Mouse (Mus musculus): ENCODE measurements at regions not wholly inside any gene's neighbourhood (a gene's known extent, or its start where the extent isn't known, plus 50 kb on each side); places are given as distances from the start of the nearest gene placed in this dataset.

DNA sequence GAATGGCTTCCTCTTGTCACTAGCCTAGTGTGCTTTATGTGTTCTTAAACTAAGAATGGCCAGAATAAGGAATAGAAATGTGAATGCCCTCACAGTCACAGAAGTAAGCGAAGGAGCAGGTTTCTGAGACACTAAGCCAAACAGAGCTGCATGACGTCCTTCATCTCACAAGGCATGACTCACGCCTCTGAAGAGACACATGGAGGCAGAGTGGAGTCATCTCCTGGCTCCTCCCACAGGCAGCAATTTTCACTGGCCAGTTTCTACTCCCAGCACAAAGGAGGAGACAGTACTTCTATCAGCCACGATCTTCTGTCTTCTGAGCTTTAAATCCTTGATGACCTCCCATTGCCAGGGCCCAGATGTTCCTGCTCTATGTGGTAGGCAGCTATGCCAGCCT, 291.3 kb upstream of the Rnf32 start:
- Histone ChIP-seq H3K4me3 (ENCODE audit: control insufficient read depth in 1 of 2, insufficient read depth in 1 of 2, low read depth in 2 of 2, low read length in 2 of 2) (no peak overlapping the region), H3K36me3 (ENCODE audit: control insufficient read depth in 1 of 2, insufficient read depth in 2 of 2, low read length in 2 of 2) (no peaks in the 10 kb centered on the region), H3K4me1 (ENCODE audit: control insufficient read depth in 1 of 2, insufficient read depth in 2 of 2, low read length in 2 of 2) (no peaks in the 10 kb centered on the region), H3K27ac (ENCODE audit: control insufficient read depth, low read depth, low read length) (no peak overlapping the region), H3K9ac (ENCODE audit: control insufficient read depth, low read depth, low read length, poor library complexity, severe bottlenecking) (no peak overlapping the region), H3K79me2 (ENCODE audit: control insufficient read depth, insufficient read depth, low read length, poor library complexity) (no peaks in the 10 kb centered on the region), H3K9me3 (replicated peaks; ENCODE audit: insufficient read depth, low read length) (no peaks in the 10 kb centered on the region), H3K27me3 (ENCODE audit: control insufficient read depth in 1 of 2, insufficient read depth in 2 of 2, low read length in 2 of 2) (no peaks in the 10 kb centered on the region; a peak in 1 of 4 replicates)
- DNase-seq (ENCODE audit: low read depth, low spot score), result no peak
- TF ChIP-seq NELFE (IDR thresholded peaks at IDR 0.05; ENCODE audit: low read depth, low read length) (no peak), POLR2AphosphoS2 (IDR thresholded peaks at IDR 0.05; ENCODE audit: low read length) (no peak), MYC (IDR thresholded peaks at IDR 0.05; ENCODE audit: low read depth, low read length) (no peak), USF1 (IDR thresholded peaks at IDR 0.05; ENCODE audit: low read depth, low read length) (no peak), CHD2 (IDR thresholded peaks at IDR 0.05; ENCODE audit: low read length) (no peak), ELF1 (IDR thresholded peaks at IDR 0.05; ENCODE audit: low read depth, low read length) (no peak)

DNA sequence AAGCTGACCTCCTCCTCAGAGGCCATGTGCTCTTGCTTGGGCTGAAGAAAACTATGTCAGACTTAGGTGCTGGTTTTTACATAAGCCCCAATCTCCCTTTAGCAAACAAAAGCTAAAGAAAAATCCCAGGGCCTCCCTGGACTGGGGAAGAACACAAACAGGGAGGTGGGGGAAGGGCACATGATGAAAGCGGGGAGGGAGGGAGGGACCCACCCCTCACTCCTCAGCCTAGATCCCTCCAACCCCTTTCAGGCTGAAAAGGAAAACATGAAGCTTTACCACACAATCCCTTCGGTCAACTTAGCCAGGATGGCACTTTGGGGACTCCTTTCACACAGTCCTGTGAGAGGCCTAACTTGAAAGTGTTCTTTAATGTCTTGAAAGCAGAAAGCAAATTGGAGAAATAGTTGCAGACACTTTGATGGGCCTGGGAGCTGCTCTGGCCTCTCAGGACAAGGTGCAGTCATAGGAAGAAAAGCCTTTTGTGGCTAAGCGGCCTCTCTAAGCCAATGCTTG, 291.9 kb upstream of the Rnf32 start:
- no peaks in the 10 kb centered on the region for H3K36me3 ChIP-seq (ENCODE audit: control insufficient read depth in 1 of 2, insufficient read depth in 2 of 2, low read length in 2 of 2)
- TF ChIP-seq GATA1 (IDR thresholded peaks at IDR 0.05; ENCODE audit: low read depth, low read length) (no peak), ZC3H11A (IDR thresholded peaks at IDR 0.05; ENCODE audit: low read depth, low read length) (no peak), HCFC1 (IDR thresholded peaks at IDR 0.05; ENCODE audit: low read depth, low read length) (no peak), RAD21 (IDR thresholded peaks at IDR 0.05; ENCODE audit: low read depth, low read length) (no peak), NELFE (IDR thresholded peaks at IDR 0.05; ENCODE audit: low read depth, low read length) (no peak), MYB (IDR thresholded peaks at IDR 0.05; ENCODE audit: low read depth, low read length) (no peak)
- no peak overlapping the region for H3K4me3 ChIP-seq (ENCODE audit: control insufficient read depth in 1 of 2, insufficient read depth in 1 of 2, low read depth in 2 of 2, low read length in 2 of 2)
- no peaks in the 10 kb centered on the region for H3K9me3 ChIP-seq (replicated peaks; ENCODE audit: insufficient read depth, low read length)
- H3K9ac ChIP-seq (ENCODE audit: control insufficient read depth, low read depth, low read length, poor library complexity, severe bottlenecking), result no peak overlapping the region
- no peak for DNase-seq (ENCODE audit: low read depth, low spot score)
- no peaks in the 10 kb centered on the region for H3K4me1 ChIP-seq (ENCODE audit: control insufficient read depth in 1 of 2, insufficient read depth in 2 of 2, low read length in 2 of 2)
- H3K27ac ChIP-seq (ENCODE audit: control insufficient read depth, low read depth, low read length), result no peak overlapping the region
- H3K79me2 ChIP-seq (ENCODE audit: control insufficient read depth, insufficient read depth, low read length, poor library complexity), result no peaks in the 10 kb centered on the region
- H3K27me3 ChIP-seq (ENCODE audit: control insufficient read depth in 1 of 2, insufficient read depth in 2 of 2, low read length in 2 of 2), result no peaks in the 10 kb centered on the region; a peak in 1 of 4 replicates

DNA sequence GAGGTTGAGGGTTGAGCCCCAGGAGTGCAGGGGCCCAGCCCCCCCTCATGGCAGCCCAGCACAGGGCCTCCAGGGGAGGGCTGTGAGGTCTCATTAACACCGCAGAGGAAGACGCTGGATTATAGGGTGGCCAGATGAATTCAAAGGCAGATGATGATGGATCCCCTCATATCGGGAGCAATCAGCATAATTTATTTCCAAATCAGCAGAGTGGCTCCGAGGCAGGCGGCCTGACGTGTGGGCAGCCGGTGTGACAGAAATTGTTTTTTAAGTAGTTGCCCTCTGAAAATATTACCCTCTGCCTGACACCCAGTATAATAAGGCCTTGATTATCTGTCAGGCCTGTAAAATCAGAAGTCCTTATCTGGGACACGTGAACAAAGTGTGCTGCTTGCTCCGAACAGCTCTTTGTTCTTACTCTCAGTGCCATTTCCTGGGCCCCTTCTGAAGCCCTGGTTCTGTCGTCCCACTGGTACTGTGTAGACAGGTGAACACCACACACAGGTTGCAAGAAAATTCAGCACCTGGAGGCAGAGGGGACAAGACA, 303.0 kb upstream of the Rnf32 start:
- H3K27me3 ChIP-seq (ENCODE audit: control insufficient read depth in 1 of 2, insufficient read depth in 2 of 2, low read length in 2 of 2), result no peaks in the 10 kb centered on the region
- H3K9ac ChIP-seq (ENCODE audit: control insufficient read depth, low read depth, low read length, poor library complexity, severe bottlenecking), result no peak overlapping the region
- no peak overlapping the region for H3K27ac ChIP-seq (ENCODE audit: control insufficient read depth, low read depth, low read length)
- no peak for DNase-seq (ENCODE audit: low read depth, low spot score)
- H3K4me3 ChIP-seq (ENCODE audit: control insufficient read depth in 1 of 2, insufficient read depth in 1 of 2, low read depth in 2 of 2, low read length in 2 of 2), result no peak overlapping the region
- H3K4me1 ChIP-seq (ENCODE audit: control insufficient read depth in 1 of 2, insufficient read depth in 2 of 2, low read length in 2 of 2), result no peaks in the 10 kb centered on the region
- H3K36me3 ChIP-seq (ENCODE audit: control insufficient read depth in 1 of 2, insufficient read depth in 2 of 2, low read length in 2 of 2), result no peaks in the 10 kb centered on the region
- H3K79me2 ChIP-seq (ENCODE audit: control insufficient read depth, insufficient read depth, low read length, poor library complexity), result no peaks in the 10 kb centered on the region
- no peaks in the 10 kb centered on the region for H3K9me3 ChIP-seq (replicated peaks; ENCODE audit: insufficient read depth, low read length)
- no peak for TF ChIP-seq E2F4 (IDR thresholded peaks at IDR 0.05; ENCODE audit: borderline replicate concordance, low read depth, low read length)
- TF ChIP-seq TCF12 (IDR thresholded peaks at IDR 0.05; ENCODE audit: low read depth, low read length), result no peak
- TF ChIP-seq SIN3A (IDR thresholded peaks at IDR 0.05; ENCODE audit: low read length), result no peak
- TF ChIP-seq RCOR1 (IDR thresholded peaks at IDR 0.05; ENCODE audit: low read depth, low read length), result no peak
- TF ChIP-seq ZKSCAN1 (IDR thresholded peaks at IDR 0.05; ENCODE audit: low read depth, low read length), result no peak

All from MEL (cell line).